Mouse (Mus musculus) liver, embryonic 15.5 days (tissue): ENCODE measurements around the gene Bnip3. TPM values are rescaled to one million over a fixed set of nuclear protein-coding genes. Genes with fewer than 3 reads are reported as not detected.

Source experiments
- ATAC-seq: fragments of 200-750 bp; cut with Nextera tagmentation; 2 replicates; pipeline ENCODE4 v1.8.0; 2017; ENCODE audit warnings: moderate number of reproducible peaks, mild to moderate bottlenecking, moderate library complexity; ENCODE audit not compliant: insufficient read depth
- H3K27ac ChIP-seq: fragments of 300-500 bp; sonication (generic); replicated peaks from 2 replicates; pipeline ENCODE4 v1.5.1; 2015; ENCODE audit warnings: mild to moderate bottlenecking, inconsistent platforms
- H3K27me3 ChIP-seq: fragments of 300-500 bp; sonication (generic); 2 replicates; pipeline ENCODE4 v1.6.1; 2015; ENCODE audit warnings: mild to moderate bottlenecking, inconsistent platforms
- H3K36me3 ChIP-seq: fragments of 300-500 bp; sonication (generic); replicated peaks from 2 replicates; pipeline ENCODE4 v1.6.1; 2015; ENCODE audit warnings: moderate library complexity, mild to moderate bottlenecking, inconsistent platforms
- H3K4me1 ChIP-seq: fragments of 300-500 bp; sonication (generic); replicated peaks from 2 replicates; pipeline ENCODE4 v1.6.1; 2015; ENCODE audit warnings: inconsistent platforms
- H3K4me2 ChIP-seq: fragments of 300-500 bp; sonication (generic); 2 replicates; pipeline ENCODE4 v1.6.1; 2015; ENCODE audit warnings: moderate library complexity, mild to moderate bottlenecking, inconsistent platforms
- H3K4me3 ChIP-seq: fragments of 300-500 bp; sonication (generic); replicated peaks from 2 replicates; pipeline ENCODE4 v1.5.1; 2015; ENCODE audit warnings: mild to moderate bottlenecking, inconsistent platforms
- H3K9ac ChIP-seq: fragments of 300-500 bp; sonication (generic); 2 replicates; pipeline ENCODE4 v1.6.1; 2015; ENCODE audit warnings: moderate library complexity, mild to moderate bottlenecking, inconsistent platforms
- H3K9me3 ChIP-seq: fragments of 300-500 bp; sonication (generic); replicated peaks from 2 replicates; pipeline ENCODE4 v1.6.1; 2016; ENCODE audit warnings: inconsistent platforms
- WGBS: fragments of 180-500 bp; shearing (Covaris S2); methylation state at CpG from one replicate; pipeline ENCODE4 v1.1.7; 2015; ENCODE audit warnings: mixed read lengths; ENCODE audit not compliant: insufficient replicate concordance; 5-methylcytosine and 5-hydroxymethylcytosine counted together
- polyA plus RNA-seq: library from polyadenylated mRNA; unstranded; fragments of >200 nt; fragmentation: Nextera tagmentation; extraction: Ambion mirVana; gene quantifications from 2 replicates; pipeline ENCODE4 v1.2.1, GENCODE M21; 2015

The Bnip3 gene
- polyA plus RNA-seq, 1 experiment from 2014 or later: 119 TPM

GRCm38 (mm10) chr7:138903886-138904435, 5.4 kb downstream of the Bnip3 start:
- Histone ChIP-seq H3K4me2 (peak overlapping the region; percentile 19; the same call in 1 of the 2 replicates), H3K9ac (no peak overlapping the region), H3K4me3 (no peak overlapping the region), H3K27me3 (no peaks in the 10 kb centered on the region), H3K36me3 (0 out of 2 replicates have a peak, but pooled peaks cover 3% of the 10 kb centered on the region), H3K4me1 (peaks cover 57% of the 10 kb centered on the region), H3K9me3 (no peaks in the 10 kb centered on the region), H3K27ac (peak overlapping the region; percentile 65)
- ATAC-seq: no peak
- WGBS: 45% methylated on average over 7 of the region's 7 CpGs

- H3K27ac ChIP-seq: no peak overlapping the region
- ATAC-seq: no peak
- WGBS: 69% methylated on average over 4 of the region's 4 CpGs
- H3K9ac ChIP-seq: no peak overlapping the region
- H3K4me2 ChIP-seq: no peak overlapping the region
- no peaks in the 10 kb centered on the region for H3K27me3 ChIP-seq
- peaks cover 22% of the 10 kb centered on the region; the same call in 1 of the 2 replicates for H3K4me1 ChIP-seq
- no peak overlapping the region for H3K4me3 ChIP-seq
- peaks cover 28% of the 10 kb centered on the region for H3K36me3 ChIP-seq
- no peaks in the 10 kb centered on the region for H3K9me3 ChIP-seq
These were observed 10.6 kb downstream of the Bnip3 start for GRCm38 (mm10) chr7:138898743-138899142.

DNA sequence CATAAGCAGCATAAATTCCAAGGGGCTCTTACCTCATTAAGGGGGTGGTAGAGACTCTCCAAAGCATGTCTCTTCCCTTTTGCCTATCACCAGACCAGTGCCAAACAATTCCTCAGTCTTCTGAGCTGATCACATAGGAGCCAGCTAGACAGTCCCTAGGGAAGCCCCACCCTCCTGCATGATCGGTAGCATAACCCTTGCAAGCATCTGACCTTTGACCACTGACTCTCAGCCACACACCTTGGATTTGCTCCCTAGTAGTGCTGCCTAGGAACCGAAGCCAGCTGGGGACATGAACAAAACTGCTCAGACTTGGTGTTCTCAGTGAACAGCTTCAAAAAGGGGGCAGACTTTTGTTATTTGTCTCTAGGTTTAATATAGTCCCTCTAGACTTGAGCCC, 11.2 kb downstream of the Bnip3 start:
- no peak overlapping the region for H3K27ac ChIP-seq
- no peaks in the 10 kb centered on the region for H3K9me3 ChIP-seq
- no peak overlapping the region for H3K4me3 ChIP-seq
- H3K36me3 ChIP-seq: peaks cover 32% of the 10 kb centered on the region
- peaks cover 22% of the 10 kb centered on the region; the same call in 1 of the 2 replicates for H3K4me1 ChIP-seq
- no peaks in the 10 kb centered on the region for H3K27me3 ChIP-seq
- ATAC-seq: no peak
- 50% methylated on average over 2 of the region's 2 CpGs for WGBS
- H3K4me2 ChIP-seq: no peak overlapping the region
- H3K9ac ChIP-seq: no peak overlapping the region

- H3K9ac ChIP-seq: no peak overlapping the region
- H3K4me3 ChIP-seq: no peak overlapping the region
- no peaks in the 10 kb centered on the region for H3K27me3 ChIP-seq
- no peaks in the 10 kb centered on the region for H3K4me1 ChIP-seq
- 67% methylated on average over 13 of the region's 13 CpGs for WGBS
- peak; percentile 28; the same call in 1 of the 2 replicates for ATAC-seq
- H3K9me3 ChIP-seq: no peaks in the 10 kb centered on the region
- no peak overlapping the region for H3K4me2 ChIP-seq
- no peak overlapping the region for H3K27ac ChIP-seq
- peaks cover 36% of the 10 kb centered on the region for H3K36me3 ChIP-seq
These were observed 23.7 kb downstream of the Bnip3 start for GRCm38 (mm10) chr7:138885365-138886289.

DNA sequence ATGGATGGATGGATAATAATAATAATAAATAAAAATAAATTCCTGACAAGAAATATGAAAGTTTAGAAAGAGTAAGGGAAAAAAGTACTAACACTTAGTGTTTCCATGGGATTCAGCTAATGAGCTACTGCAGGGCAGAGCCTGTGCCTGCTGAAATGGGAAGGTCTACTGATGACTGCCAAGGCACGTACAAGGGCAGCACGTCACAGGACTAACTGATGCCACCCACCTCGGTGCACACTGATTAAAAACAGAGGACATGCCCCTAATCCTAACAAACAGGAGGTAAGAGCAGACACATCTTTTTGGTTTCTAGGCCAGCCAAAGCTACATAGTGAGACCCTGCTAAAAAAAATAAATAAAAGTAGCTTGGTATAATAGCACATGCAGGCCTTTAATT, 25.6 kb downstream of the Bnip3 start:
- Histone ChIP-seq H3K27ac (no peak overlapping the region), H3K4me3 (no peak overlapping the region), H3K4me2 (no peak overlapping the region), H3K9ac (no peak overlapping the region), H3K27me3 (no peaks in the 10 kb centered on the region), H3K36me3 (peaks cover 55% of the 10 kb centered on the region), H3K4me1 (no peaks in the 10 kb centered on the region), H3K9me3 (no peaks in the 10 kb centered on the region)
- ATAC-seq: no peak
- 84% methylated on average over 3 of the region's 3 CpGs for WGBS

DNA sequence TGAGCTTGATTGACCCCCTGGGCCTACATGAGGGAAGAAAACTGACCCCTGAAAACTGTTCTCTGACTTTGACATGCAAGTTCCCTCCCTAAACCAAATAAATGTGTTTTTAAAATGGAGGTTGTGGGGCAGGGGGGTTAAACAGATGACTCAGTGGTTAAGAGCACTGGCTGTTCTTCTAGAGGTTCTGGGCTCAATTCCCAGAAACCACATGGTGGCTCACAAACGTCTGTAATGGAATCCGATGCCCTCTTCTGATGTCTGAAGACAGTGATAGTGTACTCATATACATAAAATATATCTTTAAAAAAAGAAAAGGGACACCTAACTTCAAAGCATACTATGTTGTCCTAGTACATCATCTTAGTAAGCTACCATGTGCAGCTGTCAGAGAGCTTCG, 34.3 kb downstream of the Bnip3 start:
- Histone ChIP-seq H3K4me3 (no peak overlapping the region), H3K9me3 (no peaks in the 10 kb centered on the region), H3K27me3 (no peaks in the 10 kb centered on the region), H3K36me3 (peaks cover 95% of the 10 kb centered on the region), H3K4me2 (no peak overlapping the region), H3K9ac (no peak overlapping the region), H3K4me1 (0 out of 2 replicates have a peak, but pooled peaks cover 5% of the 10 kb centered on the region), H3K27ac (no peak overlapping the region)
- no peak for ATAC-seq
- WGBS: 77% methylated on average over 3 of the region's 3 CpGs

DNA sequence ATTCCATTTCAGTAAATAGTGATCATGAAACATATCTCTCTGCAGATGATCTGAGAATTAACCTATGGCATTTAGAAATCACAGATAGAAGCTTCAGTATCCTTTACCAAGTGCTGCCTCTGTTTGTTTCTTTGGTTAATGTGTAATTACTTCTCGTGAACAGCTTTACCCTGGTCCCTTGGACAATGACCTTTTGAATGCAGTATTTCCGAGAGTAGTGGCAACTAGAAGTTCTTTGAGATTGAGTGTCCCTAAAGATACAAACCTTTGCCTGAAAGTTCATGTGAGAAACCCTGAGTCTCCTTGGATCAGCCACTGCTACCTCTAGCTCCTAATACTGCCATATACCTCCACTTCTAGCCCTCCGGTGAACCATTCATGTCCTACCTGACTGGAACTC, 36.4 kb downstream of the Bnip3 start:
- no peak overlapping the region for H3K9ac ChIP-seq
- no peak overlapping the region for H3K4me3 ChIP-seq
- H3K4me2 ChIP-seq: no peak overlapping the region
- H3K27ac ChIP-seq: no peak overlapping the region
- 0 out of 2 replicates have a peak, but pooled peaks cover 5% of the 10 kb centered on the region for H3K4me1 ChIP-seq
- H3K27me3 ChIP-seq: no peaks in the 10 kb centered on the region
- 77% methylated on average over 3 of the region's 3 CpGs for WGBS
- no peak for ATAC-seq
- H3K36me3 ChIP-seq: peaks cover 90% of the 10 kb centered on the region
- no peaks in the 10 kb centered on the region for H3K9me3 ChIP-seq

DNA sequence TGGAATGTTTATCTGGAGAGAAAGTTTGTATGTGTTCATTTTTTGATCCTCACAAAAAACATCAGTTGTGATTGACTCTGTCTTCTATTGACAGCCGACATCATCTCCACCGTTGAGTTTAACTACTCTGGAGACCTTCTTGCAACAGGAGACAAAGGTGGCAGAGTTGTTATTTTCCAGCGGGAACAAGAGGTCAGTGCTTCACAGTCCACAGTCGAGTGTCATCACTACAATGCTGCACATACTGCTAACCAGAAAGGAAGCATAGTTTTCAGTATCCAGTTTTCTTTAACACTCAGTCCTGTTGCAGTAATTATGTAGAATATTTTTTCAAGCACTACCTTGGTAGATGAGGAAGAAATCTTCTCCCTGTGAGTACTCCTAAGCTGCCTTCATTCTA, 41.0 kb downstream of the Bnip3 start:
- ATAC-seq: no peak
- H3K4me3 ChIP-seq: no peak overlapping the region
- no peaks in the 10 kb centered on the region for H3K27me3 ChIP-seq
- no peak overlapping the region for H3K27ac ChIP-seq
- H3K4me1 ChIP-seq: peaks cover 6% of the 10 kb centered on the region
- no peak overlapping the region for H3K4me2 ChIP-seq
- 75% methylated on average over 4 of the region's 4 CpGs for WGBS
- H3K9ac ChIP-seq: no peak overlapping the region
- no peaks in the 10 kb centered on the region for H3K9me3 ChIP-seq
- peaks cover 44% of the 10 kb centered on the region for H3K36me3 ChIP-seq

- WGBS: 60% methylated on average over 6 of the region's 6 CpGs
- Histone ChIP-seq H3K27ac (no peak overlapping the region), H3K36me3 (peaks cover 42% of the 10 kb centered on the region), H3K27me3 (no peaks in the 10 kb centered on the region), H3K4me1 (peaks cover 6% of the 10 kb centered on the region), H3K9me3 (no peaks in the 10 kb centered on the region), H3K4me2 (no peak overlapping the region), H3K9ac (no peak overlapping the region), H3K4me3 (no peak overlapping the region)
- peak; percentile 52; the same call in 1 of the 2 replicates for ATAC-seq
These were observed 42.0 kb downstream of the Bnip3 start for GRCm38 (mm10) chr7:138867286-138867685.

- H3K36me3 ChIP-seq: peaks cover 22% of the 10 kb centered on the region
- H3K27me3 ChIP-seq: no peaks in the 10 kb centered on the region
- no peak for ATAC-seq
- no peak overlapping the region for H3K27ac ChIP-seq
- H3K4me2 ChIP-seq: no peak overlapping the region
- no peaks in the 10 kb centered on the region for H3K9me3 ChIP-seq
- H3K4me3 ChIP-seq: no peak overlapping the region
- WGBS: 84% methylated on average over 1 of the region's 1 CpGs
- no peak overlapping the region for H3K9ac ChIP-seq
- peaks cover 6% of the 10 kb centered on the region for H3K4me1 ChIP-seq
These were observed 44.5 kb downstream of the Bnip3 start for GRCm38 (mm10) chr7:138864776-138865175.

DNA sequence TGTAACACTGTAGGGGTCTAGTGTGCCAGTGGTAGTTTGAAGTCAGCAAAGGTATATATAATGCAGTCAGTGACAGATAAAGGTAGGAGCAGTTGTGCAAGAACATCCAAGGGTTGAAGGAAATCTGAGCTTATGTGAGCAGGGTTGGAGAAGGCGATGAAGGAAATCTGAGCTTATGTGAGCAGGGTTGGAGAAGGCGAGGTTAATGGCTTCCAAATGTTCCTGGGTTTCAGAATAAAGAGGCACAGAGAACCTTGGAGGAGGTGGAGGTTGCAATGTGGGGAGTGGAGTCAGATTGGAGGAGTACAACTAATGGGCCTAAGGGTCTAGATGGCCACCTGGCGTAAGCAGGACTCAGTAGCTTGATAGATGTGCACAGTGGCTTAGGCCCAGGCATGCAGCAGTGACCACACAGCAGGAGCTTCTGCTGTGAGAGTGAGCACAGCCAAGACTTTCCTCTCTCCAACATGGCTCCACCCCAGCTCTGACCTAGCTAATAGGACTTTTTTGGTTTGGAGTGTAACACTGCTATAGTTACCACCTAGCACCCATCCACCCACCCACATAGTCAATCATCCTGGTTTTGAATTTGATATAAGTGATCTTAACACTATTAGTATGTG, 45.3 kb downstream of the Bnip3 start:
- Histone ChIP-seq H3K9me3 (no peaks in the 10 kb centered on the region), H3K4me1 (peaks cover 6% of the 10 kb centered on the region), H3K9ac (no peak overlapping the region), H3K27me3 (no peaks in the 10 kb centered on the region), H3K27ac (no peak overlapping the region), H3K4me2 (no peak overlapping the region), H3K36me3 (peaks cover 16% of the 10 kb centered on the region), H3K4me3 (no peak overlapping the region)
- no peak for ATAC-seq
- 72% methylated on average over 3 of the region's 3 CpGs for WGBS
